Mouse (Mus musculus) urinary bladder, adult 18-20 months (tissue): ENCODE results near the gene Pard6b.
"Not testable (repeated sequence)": the region's sequence is repeated elsewhere in the genome, so short reads cannot be mapped to it uniquely, and the experiment has no call there.

Experiments
- DNase-seq, 2 experiments: peaks; one replicate each; pipeline ENCODE4 v3.0.0; 2022; ENCODE audit warnings: low spot score in 2 of 2, mixed read lengths in 2 of 2

The Pard6b gene

DNA sequence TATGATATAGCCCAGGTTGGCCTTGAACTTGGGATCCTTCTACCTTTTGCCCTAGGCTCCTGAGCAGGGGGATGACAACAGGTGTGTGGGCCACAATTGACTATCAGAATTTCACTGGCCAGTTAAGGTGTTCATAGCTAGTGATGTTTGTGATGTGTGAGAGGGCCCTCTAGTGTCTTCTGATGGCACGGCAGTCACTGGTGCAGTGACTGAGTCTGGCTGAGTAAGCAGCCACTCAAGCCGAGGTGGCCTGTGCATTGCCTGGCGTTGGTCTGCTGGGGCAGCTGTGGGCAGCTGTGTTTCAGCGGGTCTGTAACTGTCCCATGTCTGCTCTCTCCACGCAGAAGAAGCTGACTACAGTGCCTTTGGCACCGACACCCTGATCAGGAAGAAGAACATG is 17.2 kb downstream of the Pard6b start:
- DNase-seq: peak in 1 of 2 experiments; percentile 64

DNA sequence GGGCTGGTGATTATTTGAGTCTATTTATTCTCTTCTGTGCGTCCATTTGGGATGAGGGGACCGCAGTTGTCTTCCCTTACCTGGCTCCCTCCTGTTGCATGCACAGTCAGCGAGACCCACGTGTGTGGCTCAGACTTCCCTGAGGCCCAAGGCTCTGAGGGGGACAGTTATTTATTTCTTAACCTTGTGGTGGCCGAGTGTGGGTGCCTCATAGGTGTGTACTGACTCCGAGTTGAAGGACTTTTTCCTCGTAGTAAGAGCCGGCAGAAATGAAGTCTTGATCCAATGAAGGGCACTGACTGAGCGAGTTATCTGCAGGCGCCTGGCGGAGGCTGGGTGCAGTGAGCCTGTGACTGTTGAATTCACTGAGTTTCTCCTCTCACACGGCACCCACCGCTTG is 19.2 kb downstream of the Pard6b start:
- no peak for DNase-seq

DNA sequence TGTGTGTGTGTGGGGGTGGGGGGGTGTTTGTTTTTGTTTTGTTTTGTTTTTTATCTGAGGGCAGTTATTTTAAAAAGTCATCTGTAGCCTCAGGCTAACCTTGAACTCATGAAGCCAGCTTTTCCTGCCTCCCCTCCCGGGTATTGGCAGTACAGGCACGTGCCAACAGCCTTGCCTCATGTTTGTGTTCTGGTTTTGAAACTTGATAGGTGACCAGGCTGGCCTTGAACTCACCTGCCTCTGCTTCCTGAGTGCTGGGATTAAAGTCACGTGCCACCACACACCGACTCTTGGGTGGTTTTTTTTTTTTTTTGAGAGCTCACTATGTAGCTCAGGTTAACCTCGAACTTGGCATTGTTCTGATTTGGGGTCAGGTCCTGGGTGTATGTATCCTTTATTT is 21.0 kb downstream of the Pard6b start:
- no peak for DNase-seq

DNA sequence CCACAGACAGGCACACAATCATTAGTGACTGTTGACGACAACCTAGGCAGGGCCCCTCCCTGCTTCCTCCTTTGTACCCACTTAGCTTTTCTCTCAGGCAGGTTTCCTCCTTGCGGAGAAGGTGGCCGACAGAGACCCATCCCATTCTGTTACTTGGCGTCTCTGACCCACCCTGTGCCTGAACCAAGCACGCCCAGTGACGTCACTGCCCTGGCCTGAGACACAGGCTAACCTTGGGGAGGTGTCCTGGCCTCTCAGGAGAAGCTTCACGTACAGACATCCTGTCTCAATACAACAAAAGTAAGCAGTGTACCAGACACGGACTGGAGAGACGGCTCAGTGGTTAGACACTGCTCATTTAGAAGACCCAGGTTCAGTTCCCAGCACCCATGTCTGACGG is 22.5 kb downstream of the Pard6b start:
- no peak for DNase-seq

DNA sequence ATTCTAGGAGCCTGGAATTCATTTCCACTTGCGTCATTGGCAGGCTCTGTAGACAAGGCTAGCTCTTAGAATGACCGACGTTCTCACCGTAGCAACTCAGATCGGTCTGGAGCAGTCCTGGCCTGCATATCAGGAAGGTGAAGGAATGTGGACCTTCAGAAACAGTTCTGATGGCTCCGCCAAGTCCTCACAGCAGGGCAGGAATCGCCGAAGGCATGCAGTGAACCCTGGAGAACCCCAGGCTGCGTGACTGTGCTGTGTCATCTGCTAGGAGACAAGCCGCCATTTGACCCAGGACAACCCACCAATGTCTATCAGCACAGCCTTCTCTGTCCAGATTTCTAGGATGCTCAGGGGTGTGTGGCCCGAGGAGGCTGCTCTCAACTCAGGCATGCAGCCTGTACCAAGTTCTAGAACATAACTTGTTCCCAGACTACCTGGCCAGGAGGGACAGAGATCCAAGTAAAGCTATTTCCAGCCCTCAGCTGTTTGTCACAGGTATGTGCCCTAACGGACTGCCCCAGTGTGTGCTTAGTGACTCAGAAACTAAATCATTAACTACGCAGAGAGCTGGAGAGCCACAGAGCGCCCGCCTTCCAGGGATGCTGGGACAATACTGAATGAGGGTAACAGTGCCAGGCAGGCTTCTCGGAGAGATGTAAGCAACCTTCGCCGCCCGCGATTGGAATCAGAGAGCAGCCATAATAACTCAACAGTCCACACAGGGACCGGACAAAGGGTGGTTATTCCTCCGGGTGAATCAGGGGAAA is 23.8 kb downstream of the Pard6b start:
- DNase-seq: peak; percentile 53 to 54

DNA sequence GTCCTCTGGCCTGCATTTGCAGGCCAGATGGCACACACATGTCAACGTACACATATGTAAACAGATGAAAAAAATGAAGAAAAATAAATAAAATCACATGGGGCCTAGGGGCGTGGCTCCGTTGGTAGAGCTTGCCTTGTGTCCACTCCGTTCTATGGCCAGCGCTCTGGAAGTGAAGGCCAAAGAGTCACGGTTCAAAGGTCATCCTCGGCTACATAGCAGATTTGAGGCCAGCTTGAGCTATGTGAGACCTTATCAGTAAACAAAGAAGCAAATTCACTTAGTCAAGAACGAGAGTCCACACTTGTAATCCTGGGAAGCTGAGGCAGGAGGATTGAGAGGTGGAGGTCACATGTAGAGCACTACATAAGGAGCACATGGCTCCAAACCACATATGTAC is 24.5 kb downstream of the Pard6b start:
- no peak for DNase-seq

DNA sequence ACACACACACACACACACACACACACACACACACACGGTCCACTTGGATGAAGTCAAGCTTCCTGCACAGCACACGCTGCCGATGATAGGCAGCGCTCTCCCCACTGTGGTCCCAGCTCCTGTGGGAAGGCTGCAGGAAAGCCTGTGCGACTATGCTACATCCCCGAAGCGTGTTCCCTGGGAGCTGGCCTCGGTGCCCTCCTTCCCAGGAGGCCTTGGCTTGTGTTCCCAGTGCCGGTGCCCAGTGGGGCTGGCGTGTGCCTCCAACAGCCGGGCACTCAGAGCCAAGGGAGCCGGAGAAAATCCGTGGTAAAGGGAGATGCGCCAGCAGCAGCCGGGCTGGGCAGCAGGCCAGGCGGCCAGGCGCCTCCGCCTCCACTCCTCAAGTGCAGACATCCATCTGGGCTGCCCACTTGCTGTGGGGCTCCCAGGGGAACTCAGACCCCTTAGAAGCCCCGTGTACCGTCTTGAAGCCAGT is 25.9 kb downstream of the Pard6b start:
- DNase-seq: peak in 1 of 2 experiments; percentile 33

DNA sequence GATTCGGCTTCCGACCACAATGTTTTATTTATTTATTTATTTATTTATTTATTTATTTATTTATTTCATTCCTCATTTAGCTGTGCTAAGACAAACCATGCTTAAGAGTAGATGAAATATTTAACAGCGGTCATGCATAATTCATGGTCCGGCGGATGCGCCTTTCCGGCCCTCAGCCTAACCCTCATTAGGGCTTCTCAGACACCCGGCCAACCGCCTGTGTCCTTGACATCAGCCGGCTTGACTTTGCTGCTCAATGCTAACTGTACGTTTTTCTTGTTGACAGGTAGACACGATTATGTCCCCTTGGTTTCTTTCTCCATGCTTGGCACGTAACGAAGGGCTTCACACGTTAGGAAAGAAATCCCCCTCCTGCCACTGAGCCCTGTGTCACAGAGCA is 26.6 kb downstream of the Pard6b start:
- DNase-seq: no peak

DNA sequence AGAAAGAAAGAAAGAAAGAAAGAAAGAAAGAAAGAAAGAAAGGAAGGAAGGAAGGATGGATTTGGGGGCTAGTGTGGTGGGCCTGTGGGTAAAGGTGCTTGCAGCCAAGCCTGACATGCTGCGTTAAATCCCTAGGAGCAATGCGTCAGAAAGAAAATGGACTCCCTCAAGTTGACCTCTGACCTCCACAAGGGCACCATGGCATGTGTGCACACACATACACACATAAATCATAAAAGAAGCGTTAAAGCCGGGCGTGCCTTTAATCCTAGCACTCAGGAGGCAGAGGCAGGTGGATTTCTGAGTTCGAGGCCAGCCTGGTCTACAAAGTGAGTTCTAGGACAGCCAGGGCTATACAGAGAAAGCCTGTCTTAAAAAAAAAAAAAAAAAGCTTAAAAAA is 27.1 kb downstream of the Pard6b start:
- DNase-seq: not testable (repeated sequence)

DNA sequence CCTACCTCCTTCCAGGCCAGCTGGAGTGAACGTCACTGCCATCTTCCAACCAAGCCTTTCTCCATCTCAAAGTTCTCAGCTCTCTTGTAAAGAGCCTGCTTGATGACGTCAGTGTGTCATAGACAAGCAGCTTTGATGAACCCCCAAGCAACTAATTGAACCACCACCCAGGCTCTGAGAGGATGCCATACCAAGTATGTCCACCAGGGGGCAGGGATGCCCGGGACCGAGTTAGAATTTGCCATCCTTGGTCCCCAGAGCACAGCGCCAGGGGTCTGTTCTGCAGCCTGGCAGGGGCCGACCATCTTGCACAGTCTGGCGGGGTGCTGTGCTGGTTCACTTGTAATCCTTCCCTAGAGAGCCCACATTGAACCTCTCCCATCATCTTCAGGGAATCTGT is 31.1 kb downstream of the Pard6b start:
- DNase-seq: peak in 1 of 2 experiments; percentile 58

DNA sequence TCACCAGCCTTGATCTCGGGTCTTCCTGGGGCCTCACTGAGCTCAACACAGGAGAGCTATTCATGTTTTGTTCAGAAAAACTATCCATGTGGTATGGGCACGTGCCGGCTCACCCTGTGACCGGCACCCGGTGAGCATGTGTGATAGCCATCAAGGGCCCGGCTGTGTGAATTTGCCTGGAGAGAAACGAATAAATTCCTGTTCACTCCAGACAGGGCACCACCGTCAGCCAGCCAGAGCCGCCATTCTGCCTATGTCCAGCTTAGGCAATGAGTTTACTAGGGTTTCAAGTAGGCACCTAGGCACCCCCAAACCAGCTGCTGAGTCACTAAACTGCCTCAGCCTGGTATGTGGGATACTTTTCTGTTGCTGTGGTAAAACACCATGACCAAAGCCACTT is 32.5 kb downstream of the Pard6b start:
- no peak for DNase-seq

DNA sequence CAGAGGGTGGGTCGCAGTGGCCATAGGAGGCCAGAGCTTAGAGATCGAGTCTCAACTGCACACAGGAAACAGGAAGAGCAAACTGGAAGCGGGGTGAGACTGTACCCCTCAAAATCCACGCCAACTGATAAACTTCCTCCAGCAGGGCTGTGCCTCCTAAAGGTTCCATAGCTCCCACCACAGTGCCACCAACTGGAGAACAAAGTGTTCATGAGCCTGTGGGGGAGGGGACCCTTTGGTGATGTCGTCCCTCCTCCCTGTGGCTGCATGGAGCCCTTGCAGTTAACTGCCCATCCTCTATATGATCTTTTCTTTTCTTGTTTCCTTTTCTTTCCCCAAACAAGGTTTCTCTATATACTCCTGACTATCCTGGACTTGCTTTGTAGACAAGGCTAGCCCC is 32.9 kb downstream of the Pard6b start:
- DNase-seq: no peak

DNA sequence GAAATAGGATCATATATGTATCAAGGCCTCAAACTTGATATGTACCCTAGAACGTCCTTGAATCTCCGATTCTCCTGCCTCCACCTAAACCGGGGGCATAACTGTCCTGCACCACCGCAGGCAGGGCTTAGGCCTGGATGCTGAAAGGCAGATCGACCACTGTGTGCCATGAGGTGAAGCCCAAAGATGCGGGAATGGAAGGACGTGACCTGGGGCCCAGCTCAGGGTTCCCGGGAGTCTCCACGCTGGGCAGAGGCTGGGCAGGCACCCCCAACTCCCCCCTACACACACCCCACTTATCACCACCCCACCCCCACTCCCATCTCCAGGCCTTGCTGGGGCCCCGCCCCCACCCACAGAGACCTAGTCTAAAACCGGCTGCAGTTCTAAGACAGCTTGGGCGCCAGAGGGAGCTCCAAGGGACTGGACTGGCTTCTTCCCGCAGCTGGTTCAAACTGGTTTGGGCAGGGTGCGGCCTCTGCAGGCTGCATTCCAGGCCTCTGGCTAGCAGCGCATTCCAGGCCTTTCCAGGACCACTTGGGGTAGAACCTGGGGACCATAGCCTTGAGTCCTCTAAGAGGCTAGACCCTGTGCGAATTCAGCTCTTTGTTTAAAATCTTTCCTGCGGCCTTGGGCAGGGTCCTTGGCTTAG is 34.0 kb downstream of the Pard6b start:
- peak; percentile 75 to 82 for DNase-seq

DNA sequence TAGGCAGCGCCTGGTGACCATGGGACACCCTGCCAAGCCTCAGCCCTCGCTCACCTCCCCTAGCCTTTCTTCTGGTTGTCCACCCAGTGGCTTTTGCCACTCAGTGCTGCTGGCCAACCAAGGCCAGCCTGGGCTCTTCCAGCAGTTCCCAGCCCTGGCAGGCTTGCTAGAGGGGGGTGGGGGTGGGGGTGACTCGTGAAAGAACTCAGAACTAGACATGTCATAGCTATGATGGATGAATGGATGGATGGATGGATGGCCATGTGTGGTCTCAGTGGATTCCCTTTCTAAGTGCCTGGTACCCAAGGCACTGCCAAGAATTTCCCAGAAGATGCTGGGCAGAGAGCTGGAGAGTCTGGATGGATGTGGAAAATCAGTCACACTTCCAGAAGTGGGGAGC is 35.0 kb downstream of the Pard6b start:
- DNase-seq: no peak

DNA sequence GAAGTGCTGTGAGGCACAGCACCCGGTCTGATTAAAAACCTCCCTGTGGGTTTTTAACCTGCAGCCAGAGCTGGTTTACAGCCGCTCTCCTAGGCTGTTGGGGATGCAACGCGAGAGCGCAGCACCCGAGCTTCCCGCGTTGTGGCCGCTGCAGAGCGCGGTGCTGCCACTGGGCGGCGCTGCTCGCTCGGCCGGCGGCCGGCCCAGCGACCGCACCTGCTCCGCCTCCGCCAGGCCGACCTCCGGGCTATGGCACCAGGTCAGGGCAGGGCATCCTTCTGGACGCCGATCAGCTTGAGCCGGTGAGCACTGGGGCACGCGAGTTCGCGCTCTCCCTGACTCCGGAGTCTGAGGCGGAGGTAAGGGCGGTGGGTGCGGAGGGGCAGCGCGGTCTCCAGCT is 36.3 kb downstream of the Pard6b start:
- peak in 1 of 2 experiments; percentile 54 for DNase-seq

DNA sequence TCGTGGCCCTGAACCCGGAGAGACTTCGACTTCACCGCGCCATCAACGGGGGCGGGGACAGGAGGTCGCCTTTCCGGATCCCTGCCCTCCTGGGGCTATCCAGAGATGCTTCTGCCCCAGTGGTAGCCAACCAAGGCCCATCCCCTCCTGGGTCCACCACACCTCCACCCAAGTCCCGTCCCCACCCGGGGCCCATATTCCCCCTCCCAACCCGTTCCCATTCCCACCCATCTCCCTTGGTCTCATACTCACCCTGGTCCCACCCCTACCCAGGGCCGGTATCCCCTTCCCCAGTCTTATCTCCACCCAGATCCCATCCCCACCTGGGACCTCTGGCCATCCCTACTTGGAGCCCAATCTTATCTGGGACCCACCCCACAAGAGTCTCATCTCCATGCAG is 36.7 kb downstream of the Pard6b start:
- no peak for DNase-seq

DNA sequence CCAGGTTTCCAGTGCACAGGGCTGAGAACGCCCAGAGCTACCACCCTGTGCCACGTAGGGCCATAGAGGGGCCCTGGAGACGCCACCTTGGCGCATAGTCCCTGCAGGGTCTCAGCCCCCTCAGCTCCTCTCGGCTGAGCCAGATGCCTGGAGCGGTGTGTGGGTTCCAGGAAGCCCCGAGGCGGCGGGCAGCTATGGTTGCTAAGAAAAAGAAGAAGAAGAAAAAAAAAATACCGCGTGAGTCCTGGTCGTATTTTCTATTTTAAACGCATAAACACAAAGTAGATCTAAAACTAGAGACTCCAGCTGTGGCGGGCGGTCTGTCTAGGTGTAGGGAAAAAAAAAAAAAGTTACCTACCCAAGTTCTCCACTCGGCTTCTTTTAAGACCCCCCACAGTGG is 37.2 kb downstream of the Pard6b start:
- DNase-seq: no peak

DNA sequence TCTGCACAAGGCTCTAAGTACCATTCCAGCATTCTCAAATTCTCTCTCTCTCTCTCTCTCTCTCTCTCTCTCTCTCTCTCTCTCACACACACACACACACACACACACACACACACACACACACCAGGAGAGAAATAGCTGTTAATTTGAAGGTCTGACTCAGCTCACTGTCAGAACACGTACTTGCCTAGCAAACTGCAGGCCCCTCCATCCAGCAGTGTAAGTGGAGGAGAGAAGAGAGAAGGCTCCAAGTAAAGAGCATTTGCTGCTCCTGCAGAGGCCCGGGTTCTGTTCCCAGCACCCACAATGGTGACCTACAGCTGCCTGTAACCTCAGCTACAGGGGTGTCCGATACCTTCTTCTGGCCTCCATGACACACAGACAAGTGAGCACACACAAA is 37.7 kb downstream of the Pard6b start:
- no peak for DNase-seq

DNA sequence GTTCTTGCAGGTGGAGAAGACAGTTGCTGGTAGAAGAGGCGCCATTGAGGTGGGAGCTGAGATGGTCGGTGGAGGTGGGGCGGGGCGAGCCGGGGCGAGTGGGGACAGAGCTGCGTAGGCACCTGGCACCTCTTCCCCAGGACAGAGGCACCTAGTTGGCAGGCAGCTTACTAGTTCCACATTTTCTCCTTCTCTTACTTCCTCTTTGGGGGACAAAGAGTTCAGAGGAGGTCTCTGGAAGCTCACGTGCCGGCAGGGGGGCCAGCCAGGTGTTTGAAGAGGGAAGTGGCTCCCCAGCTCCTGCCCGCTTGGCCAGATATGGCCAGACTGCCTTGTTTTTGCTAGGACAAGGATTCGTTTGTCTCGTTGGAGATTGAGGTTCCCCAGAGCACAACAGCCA is 38.3 kb downstream of the Pard6b start:
- no peak for DNase-seq

DNA sequence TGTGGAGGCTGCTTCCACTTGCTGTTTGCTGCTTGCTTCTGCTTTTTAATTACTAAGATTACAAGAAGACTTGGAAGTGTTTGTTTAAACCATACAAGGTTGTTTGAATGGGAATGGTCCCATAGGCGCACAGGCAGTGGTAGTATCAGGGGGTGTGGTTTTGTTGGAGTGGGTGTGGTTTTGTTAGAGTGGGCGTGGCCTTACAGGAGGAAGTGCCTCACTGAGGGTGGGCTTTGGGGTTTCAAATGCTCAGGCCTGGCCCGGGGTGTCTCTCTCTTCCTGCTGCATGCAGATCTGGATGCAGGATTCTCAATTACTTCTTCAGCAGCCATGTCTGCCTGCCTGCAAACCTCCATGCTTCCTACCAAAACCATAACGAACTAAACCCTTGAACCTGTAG is 40.1 kb downstream of the Pard6b start:
- no peak for DNase-seq

DNA sequence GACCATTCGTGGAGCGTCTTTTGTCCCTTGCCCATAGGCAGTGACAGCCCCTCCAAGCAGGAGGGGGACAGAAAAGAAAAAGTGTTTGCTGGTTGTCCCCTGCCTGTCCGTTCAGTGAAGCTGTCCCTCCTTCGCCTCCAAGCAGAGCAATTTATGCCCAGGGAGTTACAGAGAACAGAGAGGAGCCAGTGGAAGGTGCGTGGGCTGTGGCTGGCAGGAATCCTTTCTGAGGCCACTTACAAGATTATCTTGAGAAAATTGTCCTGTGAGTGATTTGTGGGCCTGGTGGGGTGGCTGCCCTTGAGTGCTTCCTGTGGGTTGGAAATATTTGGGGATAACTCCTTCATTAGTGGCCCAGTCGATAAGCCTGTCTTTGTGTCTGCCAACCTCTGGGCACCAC is 42.8 kb downstream of the Pard6b start:
- no peak for DNase-seq

DNA sequence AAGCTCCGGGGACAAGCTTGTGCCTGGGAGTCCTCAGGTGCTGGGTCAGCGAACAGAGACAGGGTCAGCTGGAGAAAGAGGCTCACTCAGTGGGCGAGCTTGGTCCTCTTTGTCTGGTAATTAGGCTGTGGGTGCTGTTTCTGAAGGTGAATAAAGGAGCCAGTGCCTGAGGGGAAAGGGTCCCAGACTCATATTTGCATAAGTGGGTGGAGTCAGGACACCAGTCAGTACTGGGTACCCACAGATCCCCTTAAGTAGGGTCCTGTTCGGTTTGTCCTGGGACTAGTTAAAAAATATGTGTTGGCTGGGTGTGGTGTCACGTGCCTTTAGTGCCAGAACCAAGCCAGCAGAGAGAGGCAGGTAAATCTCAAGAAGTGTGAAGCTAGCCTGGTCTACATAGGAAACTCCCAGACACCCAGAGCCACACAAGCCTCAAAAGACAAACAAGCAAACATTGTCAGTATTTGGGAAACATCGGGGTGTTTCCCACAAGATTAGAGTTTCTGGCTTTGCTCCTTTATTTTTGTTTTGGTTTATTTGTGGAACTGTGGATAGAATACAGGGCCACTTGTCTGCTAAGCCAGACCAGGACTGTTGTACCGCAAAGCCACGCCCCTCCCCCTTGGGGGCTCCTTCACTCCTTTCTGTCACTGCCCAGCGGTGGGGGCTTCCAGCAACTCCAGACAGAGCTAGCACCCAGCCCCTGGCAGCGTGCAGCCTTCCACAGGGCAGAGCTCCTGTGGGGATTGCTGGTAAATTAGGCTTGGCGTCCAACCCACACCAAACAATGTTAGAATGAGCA is 44.7 kb downstream of the Pard6b start:
- no peak for DNase-seq

DNA sequence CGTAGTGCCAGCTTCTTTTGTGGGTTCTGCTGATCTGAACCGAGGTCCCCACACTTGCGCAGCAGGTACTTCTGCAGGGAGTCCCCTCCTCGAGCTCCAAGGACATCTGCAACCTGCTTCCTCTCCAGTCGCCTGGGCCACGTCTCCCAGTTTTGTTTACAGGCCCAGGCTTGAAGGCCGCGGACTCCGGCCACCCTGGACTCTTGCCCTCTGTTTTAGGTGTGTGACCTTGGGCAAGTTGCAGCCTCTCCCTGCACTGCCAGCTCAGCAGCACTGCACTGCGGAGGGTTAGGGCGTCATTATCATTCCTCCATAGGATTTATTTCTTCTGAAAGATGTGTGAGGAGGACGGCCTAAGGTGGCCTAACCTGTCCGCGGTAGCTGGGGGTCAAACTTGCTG is 47.0 kb downstream of the Pard6b start:
- DNase-seq: peak; percentile 49 to 62
